In the genomic region with DNA sequence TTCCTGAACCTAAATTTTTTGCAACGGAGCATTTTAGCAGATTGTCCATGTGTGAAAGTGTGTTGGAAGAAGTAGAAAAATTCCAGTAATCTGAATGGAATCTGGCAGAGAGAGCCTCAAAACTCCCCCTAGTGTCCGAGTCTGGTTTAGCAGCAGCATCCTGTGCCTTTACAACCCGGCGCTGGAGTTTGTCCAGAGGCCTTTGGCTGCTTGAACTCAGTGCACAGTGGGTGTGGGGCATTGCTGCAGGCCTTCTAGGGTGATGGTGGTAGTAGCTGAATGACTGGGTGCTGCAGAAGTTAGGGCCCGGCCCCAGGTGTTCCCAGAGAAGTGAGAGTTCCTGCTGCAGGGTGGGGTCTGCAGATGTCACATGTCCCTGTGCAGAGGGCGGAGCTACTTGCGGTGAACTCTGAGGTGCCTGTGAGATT, we compare ENCODE assay signal across 9 mouse cellular contexts.
DNase-seq lines count a peak whose midpoint lies in the region; ATAC-seq and TF ChIP-seq lines count a peak whose summit lies in the region.
"Had no signal": no experiment of that assay in that cellular context is flagged by ENCODE, and none has a peak within 500 bp of the region (broad histone marks: within the 10 kb centered on the region; RNA-seq: fewer than 3 reads in every experiment).

No protein-coding gene starts in this region.

- H3K4me3 ChIP-seq in heart, embryonic 12.5 days: no peak overlapping the region
- no peak overlapping the region for H3K4me3 ChIP-seq in cerebellum, adult 2 months (replicated peaks; ENCODE audit: insufficient read depth, low read depth, low read length)
- no peak overlapping the region for H3K4me3 ChIP-seq in lung, embryonic 14.5 days (ENCODE audit: low read depth, low read length)

- peak; percentile 94 for DNase-seq in heart, adult 11 months
- DNase-seq in MN1 (ENCODE audit: low spot score): peak; percentile 58
- peak; percentile 53 to 64 for DNase-seq in cerebellum, adult 2 months
- peak; percentile 47 to 61 for DNase-seq in gastrocnemius, adult 8-10 months (ENCODE audit: low spot score in 2 of 2)
- DNase-seq in kidney, postnatal 25 days: peak; percentile 84 to 94
- DNase-seq in lung, embryonic 14.5 days: peak; percentile 90
- peak; percentile 86 for DNase-seq in right cerebral cortex, postnatal 4 days

- H3K9ac ChIP-seq in heart, embryonic 12.5 days: no peak overlapping the region
- no peak overlapping the region for H3K9ac ChIP-seq in lung, embryonic 14.5 days

- H3K27ac ChIP-seq in heart, embryonic 12.5 days (ENCODE audit: poor library complexity, severe bottlenecking): no peak overlapping the region
- no peak overlapping the region for H3K27ac ChIP-seq in cerebellum, adult 2 months (ENCODE audit: insufficient read depth, low read length)
- H3K27ac ChIP-seq in lung, embryonic 14.5 days (ENCODE audit: low read depth): no peak overlapping the region
- H3K27ac ChIP-seq: macrophage had no signal

- H3K27me3 ChIP-seq in heart, embryonic 12.5 days (replicated peaks): peaks cover 28% of the 10 kb centered on the region
- H3K27me3 ChIP-seq in cerebellum, adult 2 months (ENCODE audit: control insufficient read depth, insufficient read depth, low read length): peaks cover 3% of the 10 kb centered on the region; the same call in 1 of the 2 replicates
- H3K27me3 ChIP-seq in lung, embryonic 14.5 days (ENCODE audit: insufficient read depth, low read length): 0 out of 2 replicates have a peak, but pooled peaks cover 4% of the 10 kb centered on the region

- H3K4me2 ChIP-seq in heart, embryonic 12.5 days: no peak overlapping the region
- no peak overlapping the region for H3K4me2 ChIP-seq in lung, embryonic 14.5 days

- no peaks in the 10 kb centered on the region for H3K36me3 ChIP-seq in heart, embryonic 12.5 days
- no peaks in the 10 kb centered on the region for H3K36me3 ChIP-seq in lung, embryonic 14.5 days (ENCODE audit: insufficient read depth)

- TF ChIP-seq POLR2A in cerebellum, adult 2 months (IDR thresholded peaks at IDR 0.05; ENCODE audit: borderline replicate concordance, insufficient read depth, low read length): no peak

- TF ChIP-seq CTCF in cerebellum, adult 2 months (IDR thresholded peaks at IDR 0.05; ENCODE audit: borderline replicate concordance, insufficient read depth, low read depth, low read length): peak; percentile 69
- TF ChIP-seq CTCF in lung, embryonic 14.5 days (IDR thresholded peaks at IDR 0.05; ENCODE audit: low read depth): peak; percentile 77

- peaks cover 17% of the 10 kb centered on the region for H3K4me1 ChIP-seq in heart, embryonic 12.5 days (replicated peaks)
- no peaks in the 10 kb centered on the region for H3K4me1 ChIP-seq in cerebellum, adult 2 months (ENCODE audit: control insufficient read depth, insufficient read depth, low read length)
- peaks cover 24% of the 10 kb centered on the region for H3K4me1 ChIP-seq in lung, embryonic 14.5 days (ENCODE audit: insufficient read depth)

- no peaks in the 10 kb centered on the region for H3K9me3 ChIP-seq in heart, embryonic 12.5 days (replicated peaks)
- H3K9me3 ChIP-seq in lung, embryonic 14.5 days (ENCODE audit: low read depth, low read length): no peaks in the 10 kb centered on the region

- no peak for ATAC-seq in heart, embryonic 12.5 days (ENCODE audit: insufficient number of reproducible peaks, low FRiP score)
- no peak for ATAC-seq in lung, embryonic 14.5 days (ENCODE audit: insufficient read depth)

- WGBS in heart, embryonic 12.5 days: 23% methylated on average over 7 of the region's 7 CpGs
- 23% methylated on average over 7 of the region's 7 CpGs for WGBS in cerebellum, adult 2 months
- 23% methylated on average over 7 of the region's 7 CpGs for WGBS in lung, embryonic 14.5 days
